Mouse (Mus musculus) embryonic fibroblast, embryonic 13.5 days (primary cell): ENCODE results near the gene Tmem170.

Source experiments
- CTCF ChIP-seq: IDR thresholded peaks from 2 replicates; pipeline ENCODE4 v1.5.1; 2011; ENCODE audit warnings: mild to moderate bottlenecking, control low read depth, low read length, moderate library complexity, borderline replicate concordance; ENCODE audit not compliant: insufficient read depth
- POLR2A ChIP-seq: IDR thresholded peaks from 2 replicates; pipeline ENCODE4 v1.6.1; 2011; ENCODE audit warnings: low read depth, mild to moderate bottlenecking, control low read depth, low read length, moderate library complexity

GRCm38 (mm10) chr8:111924976-111925375 is 48.4 kb upstream of the Tmem170 start:
- no peak for TF ChIP-seq CTCF
- TF ChIP-seq POLR2A: no peak
